Mouse (Mus musculus) liver, embryonic 15.5 days (tissue): ENCODE measurements around the gene Nudt9. TPM values are rescaled to one million over a fixed set of nuclear protein-coding genes. Genes with fewer than 3 reads are reported as not detected.

ENCODE experiments used
- ATAC-seq: fragments of 200-750 bp; cut with Nextera tagmentation; 2 replicates; pipeline ENCODE4 v1.8.0; 2017; ENCODE audit warnings: moderate number of reproducible peaks, mild to moderate bottlenecking, moderate library complexity; ENCODE audit not compliant: insufficient read depth
- H3K27ac ChIP-seq: fragments of 300-500 bp; sonication (generic); replicated peaks from 2 replicates; pipeline ENCODE4 v1.5.1; 2015; ENCODE audit warnings: mild to moderate bottlenecking, inconsistent platforms
- H3K27me3 ChIP-seq: fragments of 300-500 bp; sonication (generic); 2 replicates; pipeline ENCODE4 v1.6.1; 2015; ENCODE audit warnings: mild to moderate bottlenecking, inconsistent platforms
- H3K36me3 ChIP-seq: fragments of 300-500 bp; sonication (generic); replicated peaks from 2 replicates; pipeline ENCODE4 v1.6.1; 2015; ENCODE audit warnings: moderate library complexity, mild to moderate bottlenecking, inconsistent platforms
- H3K4me1 ChIP-seq: fragments of 300-500 bp; sonication (generic); replicated peaks from 2 replicates; pipeline ENCODE4 v1.6.1; 2015; ENCODE audit warnings: inconsistent platforms
- H3K4me2 ChIP-seq: fragments of 300-500 bp; sonication (generic); 2 replicates; pipeline ENCODE4 v1.6.1; 2015; ENCODE audit warnings: moderate library complexity, mild to moderate bottlenecking, inconsistent platforms
- H3K4me3 ChIP-seq: fragments of 300-500 bp; sonication (generic); replicated peaks from 2 replicates; pipeline ENCODE4 v1.5.1; 2015; ENCODE audit warnings: mild to moderate bottlenecking, inconsistent platforms
- H3K9ac ChIP-seq: fragments of 300-500 bp; sonication (generic); 2 replicates; pipeline ENCODE4 v1.6.1; 2015; ENCODE audit warnings: moderate library complexity, mild to moderate bottlenecking, inconsistent platforms
- H3K9me3 ChIP-seq: fragments of 300-500 bp; sonication (generic); replicated peaks from 2 replicates; pipeline ENCODE4 v1.6.1; 2016; ENCODE audit warnings: inconsistent platforms
- WGBS: fragments of 180-500 bp; shearing (Covaris S2); methylation state at CpG from one replicate; pipeline ENCODE4 v1.1.7; 2015; ENCODE audit warnings: mixed read lengths; ENCODE audit not compliant: insufficient replicate concordance; 5-methylcytosine and 5-hydroxymethylcytosine counted together
- polyA plus RNA-seq: library from polyadenylated mRNA; unstranded; fragments of >200 nt; fragmentation: Nextera tagmentation; extraction: Ambion mirVana; gene quantifications from 2 replicates; pipeline ENCODE4 v1.2.1, GENCODE M21; 2015

Nudt9 gene
- polyA plus RNA-seq, 1 experiment from 2014 or later = 69.6 TPM

- H3K36me3 ChIP-seq = no peaks in the 10 kb centered on the region
- WGBS = 30% methylated on average over 6 of the region's 6 CpGs
- no peak overlapping the region for H3K4me2 ChIP-seq
- no peak overlapping the region for H3K27ac ChIP-seq
- H3K4me3 ChIP-seq = no peak overlapping the region
- H3K9ac ChIP-seq = no peak overlapping the region
- no peak for ATAC-seq
- H3K27me3 ChIP-seq = no peaks in the 10 kb centered on the region
- no peaks in the 10 kb centered on the region for H3K9me3 ChIP-seq
- peaks cover 36% of the 10 kb centered on the region for H3K4me1 ChIP-seq
These were observed 6.8 kb upstream of the Nudt9 start for GRCm38 (mm10) chr5:104039154-104039932.

GRCm38 (mm10) chr5:104042906-104043305 is 3.2 kb upstream of the Nudt9 start:
- Histone ChIP-seq H3K9ac (no peak overlapping the region), H3K27me3 (no peaks in the 10 kb centered on the region), H3K4me3 (no peak overlapping the region), H3K9me3 (no peaks in the 10 kb centered on the region), H3K36me3 (no peaks in the 10 kb centered on the region), H3K27ac (no peak overlapping the region), H3K4me1 (peaks cover 42% of the 10 kb centered on the region), H3K4me2 (no peak overlapping the region)
- no peak for ATAC-seq
- 76% methylated on average over 2 of the region's 2 CpGs for WGBS

GRCm38 (mm10) chr5:104043704-104044103 is 2.4 kb upstream of the Nudt9 start:
- 23% methylated on average over 2 of the region's 2 CpGs for WGBS
- no peaks in the 10 kb centered on the region for H3K27me3 ChIP-seq
- 0 out of 2 replicates have a peak overlapping the region, but pooled peaks have one; percentile 21 for H3K9ac ChIP-seq
- H3K9me3 ChIP-seq = no peaks in the 10 kb centered on the region
- H3K4me3 ChIP-seq = no peak overlapping the region
- no peak for ATAC-seq
- peaks cover 50% of the 10 kb centered on the region for H3K4me1 ChIP-seq
- peak overlapping the region; percentile 48 for H3K27ac ChIP-seq
- H3K4me2 ChIP-seq = peak overlapping the region; percentile 45
- H3K36me3 ChIP-seq = no peaks in the 10 kb centered on the region

- peak overlapping the region; percentile 97 for H3K9ac ChIP-seq
- peak overlapping the region; percentile 91 for H3K4me3 ChIP-seq
- H3K27ac ChIP-seq = peak overlapping the region; percentile 96
- H3K4me1 ChIP-seq = peaks cover 56% of the 10 kb centered on the region
- no peaks in the 10 kb centered on the region for H3K9me3 ChIP-seq
- H3K4me2 ChIP-seq = peak overlapping the region; percentile 90
- WGBS = under 1% methylated on average over 19 of the region's 19 CpGs
- peak; percentile 20 for ATAC-seq
- H3K27me3 ChIP-seq = no peaks in the 10 kb centered on the region
- peaks cover 27% of the 10 kb centered on the region for H3K36me3 ChIP-seq
These were observed 1.3 kb downstream of the Nudt9 start for GRCm38 (mm10) chr5:104047200-104048105.

- peak overlapping the region; percentile 91 for H3K4me3 ChIP-seq
- no peaks in the 10 kb centered on the region for H3K9me3 ChIP-seq
- ATAC-seq = no peak
- H3K4me2 ChIP-seq = peak overlapping the region; percentile 90
- peaks cover 56% of the 10 kb centered on the region for H3K4me1 ChIP-seq
- peak overlapping the region; percentile 97 for H3K9ac ChIP-seq
- H3K27ac ChIP-seq = peak overlapping the region; percentile 96
- peaks cover 30% of the 10 kb centered on the region for H3K36me3 ChIP-seq
- 26% methylated on average over 4 of the region's 4 CpGs for WGBS
- H3K27me3 ChIP-seq = no peaks in the 10 kb centered on the region
These were observed 2.0 kb downstream of the Nudt9 start for GRCm38 (mm10) chr5:104048139-104048538.

GRCm38 (mm10) chr5:104052956-104053355 is 6.8 kb downstream of the Nudt9 start:
- no peak overlapping the region for H3K4me2 ChIP-seq
- no peak overlapping the region for H3K9ac ChIP-seq
- no peak overlapping the region for H3K4me3 ChIP-seq
- peaks cover 47% of the 10 kb centered on the region for H3K36me3 ChIP-seq
- no peaks in the 10 kb centered on the region for H3K27me3 ChIP-seq
- peaks cover 70% of the 10 kb centered on the region for H3K4me1 ChIP-seq
- H3K27ac ChIP-seq = peak overlapping the region; percentile 87; the same call in 1 of the 2 replicates
- H3K9me3 ChIP-seq = no peaks in the 10 kb centered on the region
- 49% methylated on average over 8 of the region's 8 CpGs for WGBS
- ATAC-seq = 0 out of 2 replicates have a peak, but pooled peaks have one; percentile 42

GRCm38 (mm10) chr5:104054938-104055337 is 8.8 kb downstream of the Nudt9 start:
- no peaks in the 10 kb centered on the region for H3K27me3 ChIP-seq
- H3K4me1 ChIP-seq = peaks cover 57% of the 10 kb centered on the region
- no peak overlapping the region for H3K4me3 ChIP-seq
- peaks cover 66% of the 10 kb centered on the region for H3K36me3 ChIP-seq
- no peaks in the 10 kb centered on the region for H3K9me3 ChIP-seq
- 35% methylated on average over 4 of the region's 4 CpGs for WGBS
- H3K27ac ChIP-seq = peak overlapping the region; percentile 87
- H3K4me2 ChIP-seq = peak overlapping the region; percentile 55
- ATAC-seq = peak; percentile 84
- H3K9ac ChIP-seq = peak overlapping the region; percentile 33; the same call in 1 of the 2 replicates

GRCm38 (mm10) chr5:104055816-104056215 is 9.7 kb downstream of the Nudt9 start:
- Histone ChIP-seq H3K4me2 (peak overlapping the region; percentile 55; the same call in 1 of the 2 replicates), H3K4me1 (peaks cover 54% of the 10 kb centered on the region), H3K9me3 (no peaks in the 10 kb centered on the region), H3K27ac (peak overlapping the region; percentile 87), H3K27me3 (no peaks in the 10 kb centered on the region), H3K9ac (no peak overlapping the region), H3K4me3 (no peak overlapping the region), H3K36me3 (peaks cover 65% of the 10 kb centered on the region)
- WGBS = 36% methylated on average over 4 of the region's 4 CpGs
- no peak for ATAC-seq

GRCm38 (mm10) chr5:104056295-104056694 is 10.2 kb downstream of the Nudt9 start:
- Histone ChIP-seq H3K4me1 (peaks cover 54% of the 10 kb centered on the region), H3K27ac (peak overlapping the region; percentile 65; the same call in 1 of the 2 replicates), H3K9me3 (no peaks in the 10 kb centered on the region), H3K9ac (no peak overlapping the region), H3K4me2 (no peak overlapping the region), H3K4me3 (no peak overlapping the region), H3K36me3 (peaks cover 65% of the 10 kb centered on the region), H3K27me3 (no peaks in the 10 kb centered on the region)
- WGBS = 75% methylated on average over 7 of the region's 7 CpGs
- ATAC-seq = no peak

- peaks cover 62% of the 10 kb centered on the region for H3K36me3 ChIP-seq
- no peak overlapping the region for H3K4me3 ChIP-seq
- no peak overlapping the region for H3K27ac ChIP-seq
- no peak overlapping the region for H3K4me2 ChIP-seq
- H3K9me3 ChIP-seq = no peaks in the 10 kb centered on the region
- no peak overlapping the region for H3K9ac ChIP-seq
- peaks cover 65% of the 10 kb centered on the region for H3K4me1 ChIP-seq
- ATAC-seq = no peak
- WGBS = 56% methylated on average over 15 of the region's 15 CpGs
- no peaks in the 10 kb centered on the region for H3K27me3 ChIP-seq
These were observed 11.9 kb downstream of the Nudt9 start for GRCm38 (mm10) chr5:104058021-104058420.

GRCm38 (mm10) chr5:104059628-104060027 is 13.5 kb downstream of the Nudt9 start:
- H3K4me1 ChIP-seq = peaks cover 61% of the 10 kb centered on the region
- H3K27me3 ChIP-seq = no peaks in the 10 kb centered on the region
- no peak overlapping the region for H3K9ac ChIP-seq
- H3K36me3 ChIP-seq = peaks cover 67% of the 10 kb centered on the region
- H3K27ac ChIP-seq = peak overlapping the region; percentile 42; the same call in 1 of the 2 replicates
- ATAC-seq = no peak
- H3K9me3 ChIP-seq = no peaks in the 10 kb centered on the region
- 83% methylated on average over 9 of the region's 9 CpGs for WGBS
- H3K4me3 ChIP-seq = no peak overlapping the region
- H3K4me2 ChIP-seq = no peak overlapping the region
